Mouse (Mus musculus): ENCODE results near the gene Tmem117. TPM values are rescaled to one million over a fixed set of nuclear protein-coding genes. Genes with fewer than 3 reads are reported as not detected.

The Tmem117 gene
- total and polyA plus RNA-seq, 3 experiments = not detected

- H3K9ac ChIP-seq (ENCODE audit: control insufficient read depth, low read depth, low read length, poor library complexity, severe bottlenecking) = peak overlapping the region; percentile 28
- H3K4me3 ChIP-seq (ENCODE audit: control insufficient read depth in 1 of 2, insufficient read depth in 1 of 2, low read depth in 2 of 2, low read length in 2 of 2) = peak overlapping the region; percentile 36 to 66
- peak; percentile 88 for DNase-seq (ENCODE audit: low read depth, low spot score)
- no peaks in the 10 kb centered on the region; a peak in 1 of 4 replicates for H3K36me3 ChIP-seq (ENCODE audit: control insufficient read depth in 1 of 2, insufficient read depth in 2 of 2, low read length in 2 of 2)
- H3K27me3 ChIP-seq (ENCODE audit: control insufficient read depth in 1 of 2, insufficient read depth in 2 of 2, low read length in 2 of 2) = peaks cover 0 to 4% of the 10 kb centered on the region in 2 experiments; a peak in 3 of 4 replicates
- no peaks in the 10 kb centered on the region for H3K79me2 ChIP-seq (ENCODE audit: control insufficient read depth, insufficient read depth, low read length, poor library complexity)
- no peak overlapping the region for H3K27ac ChIP-seq (ENCODE audit: control insufficient read depth, low read depth, low read length)
- no peaks in the 10 kb centered on the region for H3K9me3 ChIP-seq (replicated peaks; ENCODE audit: insufficient read depth, low read length)
- H3K4me1 ChIP-seq (ENCODE audit: control insufficient read depth in 1 of 2, insufficient read depth in 2 of 2, low read length in 2 of 2) = no peaks in the 10 kb centered on the region; a peak in 1 of 4 replicates
- TF ChIP-seq SIN3A (IDR thresholded peaks at IDR 0.05; ENCODE audit: low read length) = peak; percentile 65
- no peak for TF ChIP-seq CHD2 (IDR thresholded peaks at IDR 0.05; ENCODE audit: low read length)
- TF ChIP-seq E2F4 (IDR thresholded peaks at IDR 0.05; ENCODE audit: borderline replicate concordance, low read depth, low read length) = no peak
- no peak for TF ChIP-seq USF2 (IDR thresholded peaks at IDR 0.05; ENCODE audit: borderline replicate concordance in 1 of 2, insufficient read depth in 1 of 2, low read depth in 1 of 2, low read length in 2 of 2)
- no peak for TF ChIP-seq HCFC1 (IDR thresholded peaks at IDR 0.05; ENCODE audit: low read depth, low read length)
- TF ChIP-seq TCF12 (IDR thresholded peaks at IDR 0.05; ENCODE audit: low read depth, low read length) = no peak
- TF ChIP-seq BHLHE40 (IDR thresholded peaks at IDR 0.05; ENCODE audit: borderline replicate concordance, low read depth, low read length) = no peak
- no peak for TF ChIP-seq KAT2A (conservative IDR thresholded peaks at IDR 0.05; ENCODE audit: low read depth, low read length)
- TF ChIP-seq MXI1 (IDR thresholded peaks at IDR 0.05; ENCODE audit: low read depth, low read length) = no peak
- no peak for TF ChIP-seq POLR2AphosphoS2 (IDR thresholded peaks at IDR 0.05; ENCODE audit: low read length)
- peak; percentile 88 for TF ChIP-seq ZC3H11A (IDR thresholded peaks at IDR 0.05; ENCODE audit: low read depth, low read length)
- TF ChIP-seq MYC (IDR thresholded peaks at IDR 0.05; ENCODE audit: low read depth, low read length) = no peak
- no peak for TF ChIP-seq ZKSCAN1 (IDR thresholded peaks at IDR 0.05; ENCODE audit: low read depth, low read length)
- no peak for TF ChIP-seq RCOR1 (IDR thresholded peaks at IDR 0.05; ENCODE audit: low read depth, low read length)
- no peak for TF ChIP-seq USF1 (IDR thresholded peaks at IDR 0.05; ENCODE audit: low read depth, low read length)
- TF ChIP-seq MYB (IDR thresholded peaks at IDR 0.05; ENCODE audit: low read depth, low read length) = no peak
- TF ChIP-seq MAFK (IDR thresholded peaks at IDR 0.05; ENCODE audit: borderline replicate concordance, low read depth, low read length) = no peak
- no peak; the same call in 1 of the 2 replicates for TF ChIP-seq MEF2A (IDR thresholded peaks at IDR 0.05; ENCODE audit: extremely low read depth, insufficient replicate concordance, low read depth, low read length, poor library complexity, severe bottlenecking)
- no peak for TF ChIP-seq JUND (IDR thresholded peaks at IDR 0.05; ENCODE audit: low read depth, low read length)
- no peak for TF ChIP-seq EP300 (IDR thresholded peaks at IDR 0.05; ENCODE audit: low read depth in 1 of 2, low read length in 2 of 2)
- TF ChIP-seq ZNF384 (IDR thresholded peaks at IDR 0.05; ENCODE audit: low read depth, low read length) = 0 out of 2 replicates have a peak, but pooled peaks have one; percentile 45
- no peak for TF ChIP-seq ZMIZ1 (IDR thresholded peaks at IDR 0.05; ENCODE audit: low read depth, low read length)
- no peak for TF ChIP-seq CHD1 (IDR thresholded peaks at IDR 0.05; ENCODE audit: low read depth, low read length)
- TF ChIP-seq POLR2A (IDR thresholded peaks at IDR 0.05; ENCODE audit: control insufficient read depth in 1 of 2, insufficient read depth in 1 of 2, low read depth in 1 of 2, low read length in 2 of 2, poor library complexity in 1 of 2) = no peak
- TF ChIP-seq NRF1 (IDR thresholded peaks at IDR 0.05; ENCODE audit: insufficient read depth, low read depth, low read length, poor library complexity, severe bottlenecking) = no peak
- no peak for TF ChIP-seq TBP (IDR thresholded peaks at IDR 0.05; ENCODE audit: low read depth, low read length)
- TF ChIP-seq ELF1 (IDR thresholded peaks at IDR 0.05; ENCODE audit: low read depth, low read length) = no peak
- no peak for TF ChIP-seq GATA1 (IDR thresholded peaks at IDR 0.05; ENCODE audit: low read depth, low read length)
- no peak for TF ChIP-seq NELFE (IDR thresholded peaks at IDR 0.05; ENCODE audit: low read depth, low read length)
- no peak for TF ChIP-seq GABPA (IDR thresholded peaks at IDR 0.05; ENCODE audit: low read depth, low read length)
- TF ChIP-seq POLR2AphosphoS5 (IDR thresholded peaks at IDR 0.05; ENCODE audit: borderline replicate concordance, low read depth, low read length) = no peak
- no peak for TF ChIP-seq TAL1 (IDR thresholded peaks at IDR 0.05; ENCODE audit: low read length)
- peak; percentile 56 to 99 (median 84) for TF ChIP-seq CTCF (IDR thresholded peaks at IDR 0.05 in 2 of 3, conservative IDR thresholded peaks at IDR 0.05 in 1 of 3; ENCODE audit: control insufficient read depth in 1 of 3, insufficient read depth in 1 of 3, low read depth in 2 of 3, low read length in 3 of 3, poor library complexity in 1 of 3, severe bottlenecking in 1 of 3)
- TF ChIP-seq MAZ (IDR thresholded peaks at IDR 0.05; ENCODE audit: low read depth, low read length) = peak; percentile 62; the same call in 1 of the 2 replicates
- TF ChIP-seq RAD21 (IDR thresholded peaks at IDR 0.05; ENCODE audit: low read depth, low read length) = peak; percentile 97
- no peak for TF ChIP-seq ETS1 (IDR thresholded peaks at IDR 0.05; ENCODE audit: low read depth, low read length)
- TF ChIP-seq UBTF (IDR thresholded peaks at IDR 0.05; ENCODE audit: borderline replicate concordance, insufficient read depth, low read depth, low read length) = no peak
- no peak for TF ChIP-seq MAX (IDR thresholded peaks at IDR 0.05; ENCODE audit: low read length)
Observed at GRCm38 (mm10) chr15:94661398-94661797, 32.4 kb downstream of the Tmem117 start.
